Mouse (Mus musculus): ENCODE measurements around the gene 2010106E10Rik.

The 2010106E10Rik gene

GRCm38 (mm10) chrX:112494974-112495373 is at the start of gene 2010106E10Rik:
2010106E10Rik (plus strand) TSS chrX:112495274.
- no peak for DNase-seq (ENCODE audit: low spot score in 2 of 2)

- no peak for DNase-seq (ENCODE audit: low spot score in 2 of 2)
Measured at GRCm38 (mm10) chrX:112505651-112506050, 10.6 kb downstream of the 2010106E10Rik start.

GRCm38 (mm10) chrX:112524755-112525154 is 29.7 kb downstream of the 2010106E10Rik start:
- peak in 1 of 2 experiments; percentile 15 for DNase-seq (ENCODE audit: low spot score in 2 of 2)

GRCm38 (mm10) chrX:112543115-112543514 is 48.0 kb downstream of the 2010106E10Rik start:
- no peak for DNase-seq (ENCODE audit: low spot score in 2 of 2)

GRCm38 (mm10) chrX:112567716-112568115 is 72.6 kb downstream of the 2010106E10Rik start:
- DNase-seq (ENCODE audit: low spot score in 2 of 2), result no peak

GRCm38 (mm10) chrX:112600511-112601305 is 105.6 kb downstream of the 2010106E10Rik start, which contains the start of gene Zfp711:
Zfp711 (plus strand) TSS chrX:112600526.
- peak in 1 of 2 experiments; percentile 46 for DNase-seq (ENCODE audit: low spot score in 2 of 2)

GRCm38 (mm10) chrX:112601306-112602120 is 106.4 kb downstream of the 2010106E10Rik start:
- peak in 1 of 2 experiments; percentile 10 for DNase-seq (ENCODE audit: low spot score in 2 of 2)

Data from left cerebral cortex, adult 9 months (tissue).